Mouse (Mus musculus) C2C12 (cell line): Measurements from ENCODE around the gene Dnah17.

Source experiments
- CTCF ChIP-seq: IDR thresholded peaks from one replicate; pipeline ENCODE4 v1.5.1; 2011; ENCODE audit not compliant: control insufficient read depth, insufficient read depth, insufficient read length
- FOSL1 ChIP-seq: IDR thresholded peaks from one replicate; pipeline ENCODE4 v1.8.0; 2011; ENCODE audit warnings: mild to moderate bottlenecking, low read length; ENCODE audit not compliant: poor library complexity, insufficient read depth, severe bottlenecking
- MAX ChIP-seq: IDR thresholded peaks from one replicate; pipeline ENCODE4 v1.6.1; 2011; ENCODE audit warnings: mild to moderate bottlenecking, control low read depth
- MYOD1 ChIP-seq: IDR thresholded peaks from one replicate; pipeline ENCODE4 v1.6.1; 2011; ENCODE audit warnings: low read depth; ENCODE audit not compliant: control insufficient read depth, insufficient read length
- MYOG ChIP-seq: IDR thresholded peaks from one replicate; pipeline ENCODE4 v1.6.1; 2011; ENCODE audit not compliant: control insufficient read depth, insufficient read length; ENCODE audit errors: extremely low read depth
- USF1 ChIP-seq: IDR thresholded peaks from one replicate; pipeline ENCODE4 v1.6.1; 2011; ENCODE audit warnings: low read depth, mild to moderate bottlenecking, control low read depth, moderate library complexity

DNA sequence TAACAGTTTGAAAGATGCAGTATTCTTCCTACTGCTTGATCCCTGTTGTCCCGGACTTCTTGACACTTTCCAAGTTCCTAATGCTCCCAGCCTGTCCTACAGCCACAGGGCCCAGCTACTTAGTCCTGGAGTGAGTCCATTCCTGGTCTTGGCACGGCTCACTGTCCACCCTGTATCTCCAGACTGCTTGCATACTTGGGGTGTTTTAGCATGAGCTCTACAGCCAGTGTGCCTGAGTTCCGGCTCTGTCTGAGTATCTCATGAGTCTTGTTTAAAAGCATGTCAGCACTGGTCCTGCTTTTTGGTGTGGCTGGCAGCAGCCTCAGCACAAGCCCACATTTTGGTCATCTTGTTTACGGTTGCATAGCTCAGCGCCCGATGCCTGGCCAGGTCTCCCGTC lies 44.3 kb upstream of the Dnah17 start:
- no peak for TF ChIP-seq CTCF
- TF ChIP-seq MYOG: no peak
- no peak for TF ChIP-seq USF1
- TF ChIP-seq FOSL1: no peak
- no peak for TF ChIP-seq MAX
- no peak for TF ChIP-seq MYOD1
